Mouse (Mus musculus): ENCODE measurements at regions not wholly inside any gene's neighbourhood (a gene's known extent, or its start where the extent isn't known, plus 50 kb on each side); places are given as distances from the start of the nearest gene placed in this dataset.

- DNase-seq (ENCODE audit: low read depth, low spot score), result no peak
Measured at GRCm38 (mm10) chr10:96955036-96955775, 338.4 kb downstream of the Btg1 start.

- peak; percentile 9 for DNase-seq (ENCODE audit: low read depth, low spot score)
Measured at GRCm38 (mm10) chr10:96955776-96956448, 339.1 kb downstream of the Btg1 start.

- no peak for DNase-seq (ENCODE audit: low read depth, low spot score)
Measured at GRCm38 (mm10) chr10:96956449-96956834, 339.6 kb downstream of the Btg1 start.

GRCm38 (mm10) chr10:96957019-96957418 is 340.2 kb downstream of the Btg1 start:
- DNase-seq (ENCODE audit: low read depth, low spot score), result no peak

- no peak for DNase-seq (ENCODE audit: low read depth, low spot score)
Measured at GRCm38 (mm10) chr10:96969825-96970224, 353.0 kb downstream of the Btg1 start.

- no peak for DNase-seq (ENCODE audit: low read depth, low spot score)
Measured at GRCm38 (mm10) chr10:96970737-96971136, 353.9 kb downstream of the Btg1 start.

- DNase-seq (ENCODE audit: low read depth, low spot score), result no peak
Measured at GRCm38 (mm10) chr10:96971810-96972209, 355.0 kb downstream of the Btg1 start.

GRCm38 (mm10) chr10:96974326-96974977 is 357.6 kb downstream of the Btg1 start:
- DNase-seq (ENCODE audit: low read depth, low spot score), result no peak

- DNase-seq (ENCODE audit: low read depth, low spot score), result no peak
Measured at GRCm38 (mm10) chr10:96976691-96977090, 359.9 kb downstream of the Btg1 start.

GRCm38 (mm10) chr10:96980494-96980831 is 363.7 kb downstream of the Btg1 start:
- peak; percentile 11 for DNase-seq (ENCODE audit: low read depth, low spot score)

- DNase-seq (ENCODE audit: low read depth, low spot score), result peak; percentile 19
Measured at GRCm38 (mm10) chr10:96980832-96981515, 364.2 kb downstream of the Btg1 start.

GRCm38 (mm10) chr10:96981516-96981869 is 364.7 kb downstream of the Btg1 start:
- DNase-seq (ENCODE audit: low read depth, low spot score), result no peak

GRCm38 (mm10) chr10:97000871-97001270 is 384.1 kb downstream of the Btg1 start:
- no peak for DNase-seq (ENCODE audit: low read depth, low spot score)

GRCm38 (mm10) chr10:97008873-97009272 is 392.1 kb downstream of the Btg1 start:
- DNase-seq (ENCODE audit: low read depth, low spot score), result no peak

- no peak for DNase-seq (ENCODE audit: low read depth, low spot score)
Measured at GRCm38 (mm10) chr10:97009859-97010258, 393.1 kb downstream of the Btg1 start.

- DNase-seq (ENCODE audit: low read depth, low spot score), result no peak
Measured at GRCm38 (mm10) chr10:97018641-97019040, 401.8 kb downstream of the Btg1 start.

GRCm38 (mm10) chr10:97028776-97029175 is 412.0 kb downstream of the Btg1 start:
- no peak for DNase-seq (ENCODE audit: low read depth, low spot score)

- no peak for DNase-seq (ENCODE audit: low read depth, low spot score)
Measured at GRCm38 (mm10) chr10:97030996-97031395, 414.2 kb downstream of the Btg1 start.

GRCm38 (mm10) chr10:97035371-97035786 is 418.6 kb downstream of the Btg1 start:
- DNase-seq (ENCODE audit: low read depth, low spot score), result no peak

GRCm38 (mm10) chr10:97038025-97038424 is 421.2 kb downstream of the Btg1 start:
- no peak for DNase-seq (ENCODE audit: low read depth, low spot score)

GRCm38 (mm10) chr10:97047566-97047965 is 430.8 kb downstream of the Btg1 start:
- no peak for DNase-seq (ENCODE audit: low read depth, low spot score)

GRCm38 (mm10) chr10:97047996-97048395 is 431.2 kb downstream of the Btg1 start:
- no peak for DNase-seq (ENCODE audit: low read depth, low spot score)

All from retina, postnatal 7 days (tissue).